Mouse (Mus musculus): ENCODE measurements around the gene Calhm6. TPM values are rescaled to one million over a fixed set of nuclear protein-coding genes. Genes with fewer than 3 reads are reported as not detected.
A peak's percentile ranks its signal among the peaks of the same experiment; 100 is the strongest.

Calhm6 gene
- polyA plus RNA-seq, 1 experiment from 2014 or later = 0.88 TPM

- WGBS = 35% methylated on average over 6 of the region's 6 CpGs
These were observed 10.2 kb upstream of the Calhm6 start for GRCm38 (mm10) chr10:34138027-34138426.

GRCm38 (mm10) chr10:34136432-34136831 is 8.6 kb upstream of the Calhm6 start:
- Histone ChIP-seq H3K27me3 (ENCODE audit: insufficient read depth, poor library complexity, severe bottlenecking) (no peaks in the 10 kb centered on the region), H3K4me3 (no peak overlapping the region), H3K4me1 (peaks cover 6% of the 10 kb centered on the region; the same call in 1 of the 2 replicates), H3K27ac (no peak overlapping the region), H3K9me3 (no peaks in the 10 kb centered on the region), H3K36me3 (no peaks in the 10 kb centered on the region)
- DNase-seq (ENCODE audit: low spot score) = no peak
- 44% methylated on average over 6 of the region's 6 CpGs for WGBS

More at GRCm38 (mm10) chr10:34138027-34138426, 10.2 kb upstream of the Calhm6 start:
- H3K27me3 ChIP-seq (ENCODE audit: insufficient read depth, poor library complexity, severe bottlenecking) = no peaks in the 10 kb centered on the region
- H3K9me3 ChIP-seq = no peaks in the 10 kb centered on the region
- no peak for DNase-seq (ENCODE audit: low spot score)
- no peak overlapping the region for H3K4me3 ChIP-seq
- no peaks in the 10 kb centered on the region for H3K36me3 ChIP-seq
- H3K27ac ChIP-seq = no peak overlapping the region
- peaks cover 6% of the 10 kb centered on the region; the same call in 1 of the 2 replicates for H3K4me1 ChIP-seq

- no peak overlapping the region for H3K4me3 ChIP-seq
- peaks cover 9% of the 10 kb centered on the region; the same call in 1 of the 2 replicates for H3K27me3 ChIP-seq (ENCODE audit: insufficient read depth, poor library complexity, severe bottlenecking)
- WGBS = 80% methylated on average over 2 of the region's 2 CpGs
- no peak overlapping the region for H3K27ac ChIP-seq
- H3K4me1 ChIP-seq = peaks cover 8% of the 10 kb centered on the region
- no peaks in the 10 kb centered on the region for H3K9me3 ChIP-seq
- DNase-seq (ENCODE audit: low spot score) = no peak
- H3K36me3 ChIP-seq = no peaks in the 10 kb centered on the region
These were observed 3.6 kb upstream of the Calhm6 start for GRCm38 (mm10) chr10:34131356-34131755.

GRCm38 (mm10) chr10:34128391-34128790 is 607 bp upstream of the Calhm6 start:
- Histone ChIP-seq H3K36me3 (no peaks in the 10 kb centered on the region), H3K4me1 (peaks cover 8% of the 10 kb centered on the region), H3K27me3 (ENCODE audit: insufficient read depth, poor library complexity, severe bottlenecking) (peaks cover 9% of the 10 kb centered on the region; the same call in 1 of the 2 replicates), H3K27ac (no peak overlapping the region), H3K9me3 (no peaks in the 10 kb centered on the region), H3K4me3 (no peak overlapping the region)
- 87% methylated on average over 6 of the region's 6 CpGs for WGBS
- DNase-seq (ENCODE audit: low spot score) = no peak

GRCm38 (mm10) chr10:34118421-34118820 is 9.4 kb downstream of the Calhm6 start:
- H3K4me3 ChIP-seq = no peak overlapping the region
- no peaks in the 10 kb centered on the region for H3K36me3 ChIP-seq
- no peak overlapping the region for H3K27ac ChIP-seq
- no peaks in the 10 kb centered on the region for H3K27me3 ChIP-seq (ENCODE audit: insufficient read depth, poor library complexity, severe bottlenecking)
- WGBS = 87% methylated on average over 2 of the region's 2 CpGs
- no peaks in the 10 kb centered on the region for H3K4me1 ChIP-seq
- H3K9me3 ChIP-seq = no peaks in the 10 kb centered on the region
- DNase-seq (ENCODE audit: low spot score) = no peak

GRCm38 (mm10) chr10:34117770-34118169 is 10.0 kb downstream of the Calhm6 start:
- DNase-seq (ENCODE audit: low spot score) = no peak
- H3K27me3 ChIP-seq (ENCODE audit: insufficient read depth, poor library complexity, severe bottlenecking) = no peaks in the 10 kb centered on the region
- no peak overlapping the region for H3K4me3 ChIP-seq
- no peaks in the 10 kb centered on the region for H3K9me3 ChIP-seq
- no peak overlapping the region for H3K27ac ChIP-seq
- no peaks in the 10 kb centered on the region for H3K36me3 ChIP-seq
- H3K4me1 ChIP-seq = no peaks in the 10 kb centered on the region

GRCm38 (mm10) chr10:34117131-34117530 is 10.7 kb downstream of the Calhm6 start:
- H3K27me3 ChIP-seq (ENCODE audit: insufficient read depth, poor library complexity, severe bottlenecking) = no peaks in the 10 kb centered on the region
- no peak overlapping the region for H3K4me3 ChIP-seq
- no peaks in the 10 kb centered on the region for H3K9me3 ChIP-seq
- no peak for DNase-seq (ENCODE audit: low spot score)
- no peaks in the 10 kb centered on the region for H3K36me3 ChIP-seq
- H3K27ac ChIP-seq = no peak overlapping the region
- no peaks in the 10 kb centered on the region for H3K4me1 ChIP-seq
- 56% methylated on average over 3 of the region's 3 CpGs for WGBS

- H3K4me1 ChIP-seq = no peaks in the 10 kb centered on the region
- DNase-seq (ENCODE audit: low spot score) = no peak
- WGBS = 69% methylated on average over 4 of the region's 4 CpGs
- H3K4me3 ChIP-seq = no peak overlapping the region
- no peaks in the 10 kb centered on the region for H3K27me3 ChIP-seq (ENCODE audit: insufficient read depth, poor library complexity, severe bottlenecking)
- H3K9me3 ChIP-seq = no peaks in the 10 kb centered on the region
- H3K36me3 ChIP-seq = no peaks in the 10 kb centered on the region
- H3K27ac ChIP-seq = no peak overlapping the region
These were observed 15.6 kb downstream of the Calhm6 start for GRCm38 (mm10) chr10:34111964-34112738.

- Histone ChIP-seq H3K27me3 (ENCODE audit: insufficient read depth, poor library complexity, severe bottlenecking) (no peaks in the 10 kb centered on the region), H3K4me1 (no peaks in the 10 kb centered on the region), H3K9me3 (no peaks in the 10 kb centered on the region)
These were observed 16.8 kb downstream of the Calhm6 start for GRCm38 (mm10) chr10:34110863-34111465.

GRCm38 (mm10) chr10:34096418-34096883 is 31.3 kb downstream of the Calhm6 start, which contains the start of gene Calhm5:
Gene Calhm5 (minus strand): TSS chr10:34096519.
- 17% methylated on average over 9 of the region's 9 CpGs for WGBS
- H3K27ac ChIP-seq = peak within 1 kb of the TSS; percentile 75

More at GRCm38 (mm10) chr10:34110863-34111465, 16.8 kb downstream of the Calhm6 start:
- DNase-seq (ENCODE audit: low spot score) = no peak
- Histone ChIP-seq H3K36me3 (no peaks in the 10 kb centered on the region), H3K27ac (no peak overlapping the region), H3K4me3 (no peak overlapping the region)
- 74% methylated on average over 13 of the region's 13 CpGs for WGBS

GRCm38 (mm10) chr10:34095964-34096363 is 31.8 kb downstream of the Calhm6 start:
- 56% methylated on average over 12 of the region's 12 CpGs for WGBS
- Histone ChIP-seq H3K27ac (peak overlapping the region; percentile 75), H3K9me3 (no peaks in the 10 kb centered on the region), H3K27me3 (ENCODE audit: insufficient read depth, poor library complexity, severe bottlenecking) (no peaks in the 10 kb centered on the region), H3K36me3 (no peaks in the 10 kb centered on the region), H3K4me3 (peak overlapping the region; percentile 53), H3K4me1 (peaks cover 12% of the 10 kb centered on the region)
- DNase-seq (ENCODE audit: low spot score) = no peak

More at GRCm38 (mm10) chr10:34096418-34096883, 31.3 kb downstream of the Calhm6 start, which contains the start of gene Calhm5:
- no peaks in the 10 kb centered on the region for H3K9me3 ChIP-seq
- peaks cover 12% of the 10 kb centered on the region for H3K4me1 ChIP-seq
- H3K27me3 ChIP-seq (ENCODE audit: insufficient read depth, poor library complexity, severe bottlenecking) = no peaks in the 10 kb centered on the region
- no peaks in the 10 kb centered on the region for H3K36me3 ChIP-seq
- DNase-seq (ENCODE audit: low spot score) = no peak
- peak within 1 kb of the TSS; percentile 53 for H3K4me3 ChIP-seq

- DNase-seq (ENCODE audit: low spot score) = no peak
- H3K4me1 ChIP-seq = peaks cover 12% of the 10 kb centered on the region
- H3K27me3 ChIP-seq (ENCODE audit: insufficient read depth, poor library complexity, severe bottlenecking) = no peaks in the 10 kb centered on the region
- 71% methylated on average over 2 of the region's 2 CpGs for WGBS
- no peaks in the 10 kb centered on the region for H3K9me3 ChIP-seq
- no peak overlapping the region for H3K4me3 ChIP-seq
- no peaks in the 10 kb centered on the region for H3K36me3 ChIP-seq
- H3K27ac ChIP-seq = no peak overlapping the region
These were observed 32.6 kb downstream of the Calhm6 start for GRCm38 (mm10) chr10:34095147-34095546.

GRCm38 (mm10) chr10:34091888-34092287 is 35.9 kb downstream of the Calhm6 start:
- peaks cover 12% of the 10 kb centered on the region for H3K4me1 ChIP-seq
- H3K9me3 ChIP-seq = no peaks in the 10 kb centered on the region
- H3K4me3 ChIP-seq = no peak overlapping the region
- H3K36me3 ChIP-seq = no peaks in the 10 kb centered on the region
- no peaks in the 10 kb centered on the region for H3K27me3 ChIP-seq (ENCODE audit: insufficient read depth, poor library complexity, severe bottlenecking)
- H3K27ac ChIP-seq = no peak overlapping the region
- no peak for DNase-seq (ENCODE audit: low spot score)
- WGBS = 36% methylated on average over 5 of the region's 5 CpGs

Data from heart, embryonic 10.5 days (tissue).